26 mouse cellular contexts compared by ENCODE assay signal in the genomic region with DNA sequence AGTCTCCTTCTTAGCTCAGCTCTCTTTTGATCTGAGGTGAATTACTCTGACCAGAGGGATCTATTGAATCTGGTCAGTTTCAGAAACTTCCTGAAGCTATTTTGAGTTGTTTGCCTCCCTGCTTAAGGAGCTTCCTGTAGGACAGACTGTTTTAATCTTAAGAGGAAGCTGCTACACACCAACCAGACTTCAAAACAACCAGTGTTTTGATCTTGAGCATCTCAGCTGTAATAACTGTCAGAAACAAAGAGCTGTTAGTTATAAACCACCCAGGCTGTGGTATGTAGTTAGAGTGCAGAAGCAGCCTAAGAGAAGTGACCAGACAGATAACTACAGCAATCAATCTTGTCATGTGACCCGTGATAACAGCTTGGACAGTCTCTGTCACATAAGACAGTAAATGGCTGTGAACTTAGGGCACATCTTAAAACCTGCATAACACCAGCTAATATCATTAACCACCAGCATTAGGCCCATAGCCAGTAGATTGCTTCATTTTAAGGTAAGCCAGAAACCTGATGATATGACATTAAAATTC. TPM values are rescaled to one million over a fixed set of nuclear protein-coding genes. Genes with fewer than 3 reads are reported as not detected.
DNase-seq lines count a peak whose midpoint lies in the region; ATAC-seq and TF ChIP-seq lines count a peak whose summit lies in the region.
"Had no signal": no experiment of that assay in that cellular context is flagged by ENCODE, and none has a peak within 500 bp of the region (broad histone marks: within the 10 kb centered on the region; RNA-seq: fewer than 3 reads in every experiment).

No protein-coding gene starts in this region.

- no peaks in the 10 kb centered on the region for H3K27me3 ChIP-seq in lung, embryonic 14.5 days (ENCODE audit: insufficient read depth, low read length)
- H3K27me3 ChIP-seq: forebrain, embryonic 15.5 days; heart, embryonic 12.5 days; hindbrain, embryonic 12.5 days; limb, embryonic 15.5 days had no signal

- no peak overlapping the region for H3K9ac ChIP-seq in lung, embryonic 14.5 days
- H3K9ac ChIP-seq: forebrain, embryonic 15.5 days; heart, embryonic 12.5 days; hindbrain, embryonic 12.5 days; limb, embryonic 15.5 days had no signal

- no peak overlapping the region for H3K4me2 ChIP-seq in lung, embryonic 14.5 days
- H3K4me2 ChIP-seq: forebrain, embryonic 15.5 days; heart, embryonic 12.5 days; hindbrain, embryonic 12.5 days; limb, embryonic 15.5 days had no signal

- H3K4me1 ChIP-seq in lung, embryonic 14.5 days (ENCODE audit: insufficient read depth): peaks cover 11% of the 10 kb centered on the region
- H3K4me1 ChIP-seq in bone marrow, adult 2 months (ENCODE audit: control insufficient read depth, insufficient read depth, low read length): peaks cover 3% of the 10 kb centered on the region; the same call in 1 of the 2 replicates

- no peaks in the 10 kb centered on the region for H3K9me3 ChIP-seq in lung, embryonic 14.5 days (ENCODE audit: low read depth, low read length)
- H3K9me3 ChIP-seq: forebrain, embryonic 15.5 days; heart, embryonic 12.5 days; hindbrain, embryonic 12.5 days; limb, embryonic 15.5 days; midbrain, embryonic 10.5 days had no signal

- peak; percentile 6 for DNase-seq in lung, embryonic 14.5 days
- DNase-seq in lung, postnatal 10 days: no peak
- peak; percentile 54 for DNase-seq in thymus, postnatal 25 days
- no peak for DNase-seq in thymus, adult 18-20 months
- DNase-seq in naive thymus-derived CD4-positive, alpha-beta T cell, adult 2 months (ENCODE audit: low read depth): peak; percentile 60
- DNase-seq in layer of hippocampus, adult 11-12 months (ENCODE audit: low spot score): no peak
- DNase-seq in kidney, adult 9 months: no peak
- DNase-seq: adrenal gland, postnatal 10 days; cerebellum, adult 8-10 months; gastrocnemius, postnatal 10 days; kidney, adult 11 months; kidney, postnatal 4 days; left cerebral cortex, postnatal 4 days; right cerebral cortex, adult 18-20 months had no signal

- no peaks in the 10 kb centered on the region for H3K36me3 ChIP-seq in lung, embryonic 14.5 days (ENCODE audit: insufficient read depth)
- H3K36me3 ChIP-seq: forebrain, embryonic 15.5 days; heart, embryonic 12.5 days; hindbrain, embryonic 12.5 days; limb, embryonic 15.5 days; midbrain, embryonic 10.5 days had no signal

- no peak for TF ChIP-seq POLR2A in bone marrow, adult 2 months (IDR thresholded peaks at IDR 0.05; ENCODE audit: borderline replicate concordance, control insufficient read depth, low read depth, low read length)

- no peak overlapping the region for H3K27ac ChIP-seq in lung, embryonic 14.5 days (ENCODE audit: low read depth)
- H3K27ac ChIP-seq in bone marrow, adult 2 months (ENCODE audit: control insufficient read depth, insufficient read depth, low read depth, low read length, poor library complexity): peak overlapping the region; percentile 42; the same call in 1 of the 2 replicates
- H3K27ac ChIP-seq: forebrain, embryonic 15.5 days; hindbrain, embryonic 12.5 days; limb, embryonic 15.5 days; midbrain, embryonic 10.5 days had no signal

- no peak overlapping the region for H3K4me3 ChIP-seq in lung, embryonic 14.5 days (ENCODE audit: low read depth, low read length)
- H3K4me3 ChIP-seq in bone marrow, adult 2 months (replicated peaks; ENCODE audit: control insufficient read depth, low read depth, low read length): no peak overlapping the region
- H3K4me3 ChIP-seq: forebrain, embryonic 15.5 days; heart, embryonic 12.5 days; hindbrain, embryonic 12.5 days; limb, embryonic 15.5 days; midbrain, embryonic 10.5 days; myocyte had no signal

- ATAC-seq in lung, embryonic 14.5 days (ENCODE audit: insufficient read depth): no peak
- ATAC-seq: activated CD4-positive, CD25-positive, alpha-beta regulatory T cell, adult 4 months; forebrain, embryonic 15.5 days; lung, postnatal 0 days; midbrain, embryonic 16.5 days had no signal

- no peak for TF ChIP-seq CTCF in lung, embryonic 14.5 days (IDR thresholded peaks at IDR 0.05; ENCODE audit: low read depth)
- no peak for TF ChIP-seq CTCF in bone marrow, adult 2 months (IDR thresholded peaks at IDR 0.05; ENCODE audit: control insufficient read depth, insufficient read depth, low read length)

- 30% methylated on average over 1 of the region's 1 CpGs for WGBS in lung, embryonic 14.5 days
- WGBS in bone marrow, adult 2 months: 22% methylated on average over 1 of the region's 1 CpGs

RNA-seq across cellular contexts. Expression of a gene that starts 2.1 kb away (rescaled TPM):
- 26.3 and 27.0 TPM in 2 replicates for polyA plus RNA-seq in lung, embryonic 14.5 days (2014; fragmentation: Nextera tagmentation; extraction: Ambion mirVana)
- polyA plus RNA-seq in bone marrow, adult 2 months (2011; ENCODE audit: insufficient read depth, insufficient read length, low replicate concordance, missing spikeins): 11.7 and 16.1 TPM in 2 replicates

RNA-seq across cellular contexts. Expression of a gene that starts 26.9 kb away (rescaled TPM):
- 0.33 and 0.45 TPM in 2 replicates for polyA plus RNA-seq in lung, embryonic 14.5 days (2014; fragmentation: Nextera tagmentation; extraction: Ambion mirVana)
- polyA plus RNA-seq in bone marrow, adult 2 months (2011; ENCODE audit: insufficient read depth, insufficient read length, low replicate concordance, missing spikeins): 0.56 and 1.3 TPM in 2 replicates
- polyA plus RNA-seq: activated CD4-positive, CD25-positive, alpha-beta regulatory T cell, adult 4 months; heart, embryonic 12.5 days; lung, postnatal 0 days; myocyte; neural tube, embryonic 14.5 days; testis, adult 2 months had no signal

Comparison
In these comparisons a context has a peak if more than half of its experiments do, and no peak if none do; other contexts are left out.
1. DNase-seq: peak in lung, embryonic 14.5 days (single experiment), thymus, postnatal 25 days (single experiment) and naive thymus-derived CD4-positive, alpha-beta T cell, adult 2 months (single experiment); none in lung, postnatal 10 days (single experiment), thymus, adult 18-20 months (0 of 2), layer of hippocampus, adult 11-12 months (single experiment) and kidney, adult 9 months (single experiment).